Mouse (Mus musculus): ENCODE measurements around the gene H6pd.

DNA sequence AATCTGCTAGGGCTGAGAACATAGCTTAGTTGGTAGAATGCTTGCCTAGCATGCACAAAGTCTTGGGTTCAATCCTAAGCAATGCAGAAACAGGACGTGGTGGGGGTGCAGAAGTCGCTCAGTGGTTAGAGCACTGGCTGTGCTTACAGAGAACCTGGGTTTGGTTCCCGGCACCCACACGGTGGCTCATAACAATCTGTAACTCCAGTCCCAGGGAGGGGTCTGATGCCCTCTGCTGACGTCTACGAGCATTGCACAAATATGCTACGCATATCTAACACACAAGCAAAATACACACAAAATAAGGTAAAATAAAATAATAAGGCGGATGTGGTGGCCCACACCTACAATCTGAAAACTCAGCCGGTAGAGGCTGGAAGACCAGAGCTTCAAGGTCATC, 34.8 kb upstream of the H6pd start:
- TF ChIP-seq POLR2A (IDR thresholded peaks at IDR 0.05; ENCODE audit: extremely low read depth, insufficient read depth, low read length), result no peak
- no peak for TF ChIP-seq CTCF (IDR thresholded peaks at IDR 0.05; ENCODE audit: extremely low read depth, insufficient read depth, low read length)
